Mouse (Mus musculus) kidney, postnatal 36 days (tissue): ENCODE data around the gene Dapk1.

ENCODE experiments used
- DNase-seq, 2 experiments: peaks; one replicate each; pipeline ENCODE4 v3.0.0; 2021 to 2022; ENCODE audit warnings: mixed read lengths in 2 of 2

Dapk1 gene

DNA sequence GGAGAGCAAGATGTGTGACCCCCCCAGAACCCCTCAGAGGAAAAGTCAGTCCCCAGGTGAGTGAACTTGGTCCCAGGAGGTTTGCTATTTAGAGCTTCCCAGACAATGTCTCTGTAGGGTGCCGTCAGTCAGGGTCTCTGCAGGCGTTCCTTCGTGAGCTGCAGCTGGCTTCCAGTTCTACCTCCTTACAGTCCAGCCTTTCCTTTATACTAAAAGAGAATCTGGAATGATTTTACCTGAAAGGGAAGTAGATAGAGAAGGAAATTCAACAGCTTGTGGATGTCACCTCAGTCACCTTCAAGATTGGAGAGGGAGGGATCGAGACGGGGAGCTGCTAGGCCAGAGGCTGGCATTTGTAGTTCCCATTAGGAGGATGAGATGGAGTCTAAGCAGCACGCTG is 14.3 kb downstream of the Dapk1 start:
- no peak for DNase-seq

DNA sequence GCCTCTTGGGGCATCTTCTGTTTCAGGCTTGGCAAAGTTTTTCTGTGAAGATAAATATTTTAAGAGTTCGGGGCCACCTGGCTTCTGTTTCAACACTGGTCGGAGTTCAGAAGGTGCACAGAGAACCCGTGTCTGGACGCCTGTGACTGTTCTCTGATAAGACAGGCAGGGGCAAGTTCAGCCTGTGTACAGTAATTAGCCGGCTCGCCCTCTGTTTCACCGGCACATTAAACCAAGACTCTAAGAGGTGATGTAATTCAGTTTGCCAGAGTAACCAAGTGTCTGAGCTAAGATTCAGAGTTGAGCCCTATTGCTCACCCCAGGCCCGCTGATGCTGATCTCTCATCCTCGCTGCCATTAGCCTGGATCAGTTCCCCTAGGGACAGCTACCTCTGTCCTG is 16.5 kb downstream of the Dapk1 start:
- DNase-seq, result no peak

- no peak for DNase-seq
These were observed 18.0 kb downstream of the Dapk1 start for GRCm38 (mm10) chr13:60619723-60620122.

DNA sequence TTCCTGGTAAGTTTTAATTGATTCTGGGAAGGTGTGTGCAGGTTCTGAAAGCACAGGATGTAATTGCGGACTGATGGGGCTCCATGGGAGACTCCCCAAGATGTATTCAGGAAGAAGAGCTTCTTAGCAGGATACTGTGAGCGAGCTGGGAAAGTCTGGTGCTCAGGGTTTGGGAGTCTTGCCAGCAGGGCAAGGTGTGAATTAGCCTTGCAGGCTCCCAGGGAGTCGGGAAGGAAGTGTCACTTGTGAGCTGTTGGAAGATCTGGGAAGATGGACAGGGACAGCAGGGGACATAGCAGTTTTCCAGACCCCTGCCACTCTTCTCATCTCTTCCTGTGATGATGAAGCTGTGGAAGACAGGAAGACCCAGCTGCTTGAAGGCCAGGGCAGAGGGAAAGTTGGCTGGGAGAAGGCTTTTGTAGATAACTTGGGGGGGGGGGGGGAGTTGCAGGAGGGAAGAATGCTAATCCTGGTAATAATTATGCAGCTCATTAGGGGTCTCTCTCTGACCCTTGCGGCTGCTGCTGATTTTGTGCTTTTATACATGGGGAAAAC is 19.7 kb downstream of the Dapk1 start:
- DNase-seq, result peak; percentile 27 to 66

DNA sequence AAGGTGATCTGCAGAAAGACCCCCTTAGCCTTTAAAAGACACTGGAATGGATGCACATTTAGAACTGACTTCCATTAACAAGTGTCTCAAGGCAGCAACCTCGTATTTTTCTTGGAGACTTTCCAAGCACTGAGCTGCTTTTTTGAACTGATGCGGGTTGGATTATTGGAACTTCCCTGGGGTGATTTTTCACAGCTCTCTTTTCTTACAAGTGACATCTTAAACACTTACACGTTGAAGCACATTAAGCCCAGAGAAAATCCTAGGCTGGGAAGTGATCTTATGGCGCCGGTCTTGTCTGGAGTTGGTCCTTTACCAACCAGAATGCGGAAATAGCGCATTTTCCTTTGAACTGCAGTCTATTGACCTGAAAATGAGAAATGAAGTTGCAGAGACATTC is 23.8 kb downstream of the Dapk1 start:
- DNase-seq, result peak in 1 of 2 experiments; percentile 15

GRCm38 (mm10) chr13:60627843-60628656 is 26.3 kb downstream of the Dapk1 start:
- DNase-seq, result no peak

DNA sequence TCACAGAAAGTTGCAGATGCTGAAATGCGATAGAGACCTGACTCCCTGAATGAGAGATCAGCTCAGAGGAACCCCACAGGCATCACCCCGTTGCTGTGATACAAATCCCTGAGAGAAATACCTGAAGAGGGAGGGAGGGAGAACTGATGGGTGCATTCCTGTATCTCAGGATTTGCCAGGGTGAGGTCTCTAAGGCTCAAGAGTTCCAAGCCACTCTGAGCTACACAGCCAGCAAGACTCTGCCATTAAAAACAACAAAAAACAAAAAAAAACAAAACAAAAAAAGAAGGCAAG is 26.9 kb downstream of the Dapk1 start:
- no peak for DNase-seq

DNA sequence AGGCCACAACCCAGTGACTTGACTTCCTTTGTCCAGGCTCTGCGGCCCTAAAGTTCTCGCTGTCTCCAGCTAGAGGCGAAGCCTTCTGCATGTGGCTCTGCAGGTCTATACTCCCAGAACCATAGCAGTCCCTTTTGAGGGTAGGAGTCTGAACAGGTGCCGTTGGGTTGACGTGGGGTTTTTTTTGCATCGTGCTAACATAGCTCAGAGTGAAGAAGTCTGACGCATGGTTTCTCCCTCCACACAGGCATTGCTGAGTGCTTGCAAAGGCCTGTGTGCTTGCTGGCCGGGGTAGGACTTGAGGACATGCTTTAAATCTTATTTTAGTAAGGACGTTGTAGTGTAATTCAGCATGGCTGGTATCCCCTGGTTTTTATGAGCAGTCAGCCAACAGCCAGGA is 27.7 kb downstream of the Dapk1 start:
- no peak for DNase-seq

DNA sequence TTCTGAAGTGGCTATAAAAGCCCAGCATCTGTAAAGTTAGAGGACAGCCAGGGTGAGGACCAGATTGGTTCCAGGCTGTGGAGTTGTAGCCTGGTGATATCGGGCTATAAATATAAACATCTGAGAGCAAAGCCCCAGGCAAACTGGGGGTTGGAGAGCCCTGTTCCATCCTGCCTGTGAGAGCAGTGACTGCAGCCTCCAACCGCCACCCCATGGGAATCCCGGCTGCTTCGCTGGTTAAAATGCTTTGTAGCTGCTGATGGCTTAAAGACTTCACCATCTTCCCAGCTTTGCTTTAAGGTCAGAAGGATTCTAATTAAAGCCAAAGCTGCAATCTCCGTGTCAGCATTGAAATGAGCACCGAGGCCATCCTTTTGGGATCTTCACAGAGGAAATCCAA is 32.2 kb downstream of the Dapk1 start:
- no peak for DNase-seq

GRCm38 (mm10) chr13:60635636-60636035 is 33.9 kb downstream of the Dapk1 start:
- DNase-seq, result peak; percentile 35 to 39

- DNase-seq, result no peak
These were observed 37.8 kb downstream of the Dapk1 start for GRCm38 (mm10) chr13:60639482-60640055.

GRCm38 (mm10) chr13:60640420-60640819 is 38.7 kb downstream of the Dapk1 start:
- no peak for DNase-seq

DNA sequence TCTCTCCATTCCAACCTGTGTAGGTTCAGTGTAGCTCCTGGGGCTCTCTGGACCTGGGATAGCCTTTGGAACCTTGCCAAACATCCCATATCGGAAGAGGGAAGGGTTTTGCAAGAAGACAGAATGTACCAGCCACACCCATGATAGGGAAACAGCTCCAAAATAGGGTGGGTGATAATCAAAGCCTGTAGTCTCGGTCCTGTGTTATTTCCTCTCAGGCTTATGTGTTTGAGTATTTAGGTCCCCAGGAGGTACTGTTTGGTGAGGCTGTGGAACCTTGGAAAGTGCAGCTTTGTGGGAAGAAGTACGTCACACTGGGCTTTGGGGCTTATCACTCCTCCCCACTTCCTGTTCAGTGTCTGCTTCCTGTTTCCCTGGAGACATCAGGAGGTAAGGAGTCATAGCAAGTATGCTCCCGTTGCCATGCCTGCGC is 42.7 kb downstream of the Dapk1 start:
- DNase-seq, result no peak

DNA sequence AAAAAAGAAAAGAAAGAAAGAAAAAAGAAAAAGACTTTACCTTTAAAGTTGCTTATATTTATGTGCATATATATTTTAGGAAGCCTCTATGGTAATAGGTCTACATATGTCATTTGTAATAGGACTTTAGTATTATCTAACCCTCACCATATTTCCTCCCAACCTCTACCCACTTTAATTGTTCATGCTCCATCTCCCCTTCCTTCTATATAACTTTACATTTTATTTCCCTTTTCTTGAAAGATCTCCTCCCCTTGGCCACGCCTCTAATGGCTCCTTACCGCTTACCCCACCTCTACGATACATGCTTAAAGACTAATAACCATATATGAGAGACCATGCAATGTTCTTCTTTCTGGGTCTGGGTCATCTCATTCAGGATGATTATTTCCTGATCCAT is 45.0 kb downstream of the Dapk1 start:
- DNase-seq, result no peak

DNA sequence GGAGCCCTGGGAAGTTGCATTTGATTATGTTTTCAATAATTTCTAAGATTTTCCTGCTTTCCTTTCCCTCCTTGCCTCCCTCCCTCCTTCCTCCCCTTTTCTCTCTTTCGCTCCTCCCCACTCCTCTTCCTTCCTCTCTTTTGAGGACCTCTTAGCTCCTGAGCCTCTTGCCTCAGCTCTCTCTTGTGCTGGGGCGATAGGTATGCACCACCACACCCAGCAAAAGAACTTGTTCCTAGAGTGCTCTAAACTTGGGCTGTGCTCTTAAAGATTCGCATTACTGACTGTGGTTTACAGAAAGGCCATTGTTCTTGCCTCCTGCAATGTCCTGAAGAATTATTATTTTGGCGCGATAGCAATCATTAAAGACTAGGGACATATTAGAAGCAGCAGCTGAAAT is 46.6 kb downstream of the Dapk1 start:
- no peak for DNase-seq

DNA sequence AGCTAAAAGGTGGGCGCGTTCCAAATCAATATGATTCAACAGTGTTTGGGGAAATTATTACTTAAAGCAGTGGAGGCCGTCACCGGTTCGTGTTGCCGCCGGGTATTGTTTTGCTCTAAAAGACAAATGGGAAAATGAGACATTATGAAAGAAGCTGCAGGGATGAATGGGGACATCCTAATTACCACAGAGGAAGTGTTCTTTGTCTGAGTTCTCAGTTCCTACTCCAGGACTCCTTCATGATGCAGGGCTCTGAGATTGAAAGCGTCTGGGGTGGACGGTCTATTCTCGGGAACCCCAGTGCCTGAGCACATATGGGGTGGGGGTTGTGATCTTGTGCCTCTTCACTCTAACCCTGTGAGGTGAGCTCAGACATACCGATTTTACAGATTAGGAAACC is 48.3 kb downstream of the Dapk1 start:
- DNase-seq, result no peak

- DNase-seq, result no peak
These were observed 52.3 kb downstream of the Dapk1 start for GRCm38 (mm10) chr13:60654017-60654565.

- DNase-seq, result no peak
These were observed 53.5 kb downstream of the Dapk1 start for GRCm38 (mm10) chr13:60655246-60655645.

GRCm38 (mm10) chr13:60659600-60659999 is 57.9 kb downstream of the Dapk1 start:
- DNase-seq, result no peak

DNA sequence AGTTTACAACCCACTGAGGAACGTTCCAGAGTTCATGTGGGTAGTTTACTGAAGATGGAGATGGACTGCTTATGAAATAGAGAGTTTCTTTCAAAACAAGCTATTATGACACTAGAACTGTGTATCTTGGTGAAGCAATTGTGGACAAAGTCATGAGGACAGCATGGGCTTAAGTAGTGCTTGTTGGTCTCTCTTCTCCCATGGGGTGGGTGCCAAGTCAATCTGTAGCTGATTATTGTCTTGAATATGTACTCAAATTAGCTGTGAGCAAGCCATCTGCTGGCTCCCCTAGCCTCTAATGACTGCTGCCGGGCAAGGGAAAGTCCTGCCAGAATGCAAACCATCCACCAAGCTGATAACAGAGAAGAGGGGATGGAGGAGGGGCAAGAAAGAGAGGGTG is 58.3 kb downstream of the Dapk1 start:
- no peak for DNase-seq

GRCm38 (mm10) chr13:60660711-60661261 is 59.0 kb downstream of the Dapk1 start:
- peak; percentile 52 to 70 for DNase-seq

DNA sequence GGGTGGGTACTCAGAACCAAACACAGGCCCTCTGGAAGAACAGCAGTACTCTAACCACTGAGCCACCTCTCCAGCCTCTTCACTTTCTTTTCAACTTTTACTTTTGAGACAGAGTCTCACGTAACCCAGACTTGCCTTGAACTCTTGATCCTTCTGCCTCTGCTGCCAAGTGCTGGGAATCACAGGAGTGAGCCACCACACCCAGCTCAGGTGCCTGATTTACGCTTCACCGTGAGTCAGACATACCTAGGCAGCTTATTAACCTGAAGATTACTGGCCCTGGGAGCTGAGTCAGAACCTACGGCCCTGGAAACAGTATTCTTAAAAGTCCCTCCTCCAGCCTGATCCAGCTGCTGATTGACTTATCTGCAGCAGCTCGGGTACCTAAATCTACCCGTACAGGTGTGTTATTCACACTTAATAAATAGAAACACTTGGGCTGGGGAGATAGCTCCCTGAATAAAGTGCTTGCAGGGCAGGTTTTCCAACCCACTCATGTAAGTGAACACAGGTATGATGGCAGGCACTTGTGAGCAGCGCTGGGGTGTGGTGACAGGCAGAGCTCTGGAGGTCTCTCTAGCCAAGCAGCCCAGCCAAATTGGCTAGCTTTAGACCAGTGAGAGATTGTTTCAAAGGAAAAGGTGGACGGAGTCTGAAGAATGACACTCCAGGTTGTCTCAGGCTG is 60.9 kb downstream of the Dapk1 start:
- DNase-seq, result peak; percentile 62 to 63

- DNase-seq, result peak in 1 of 2 experiments; percentile 66
These were observed 62.3 kb downstream of the Dapk1 start for GRCm38 (mm10) chr13:60664058-60664457.
